Mouse (Mus musculus): ENCODE measurements around the gene Tbc1d2b. TPM values are rescaled to one million over a fixed set of nuclear protein-coding genes. Genes with fewer than 3 reads are reported as not detected.

The Tbc1d2b gene
- polyA plus RNA-seq (2012; rRNA removed): 10.9 and 14.1 TPM in 2 replicates

GRCm38 (mm10) chr9:90270193-90270943 is at the start of gene Tbc1d2b:
TSS of gene Tbc1d2b (minus strand) at chr9:90270804.

DNA sequence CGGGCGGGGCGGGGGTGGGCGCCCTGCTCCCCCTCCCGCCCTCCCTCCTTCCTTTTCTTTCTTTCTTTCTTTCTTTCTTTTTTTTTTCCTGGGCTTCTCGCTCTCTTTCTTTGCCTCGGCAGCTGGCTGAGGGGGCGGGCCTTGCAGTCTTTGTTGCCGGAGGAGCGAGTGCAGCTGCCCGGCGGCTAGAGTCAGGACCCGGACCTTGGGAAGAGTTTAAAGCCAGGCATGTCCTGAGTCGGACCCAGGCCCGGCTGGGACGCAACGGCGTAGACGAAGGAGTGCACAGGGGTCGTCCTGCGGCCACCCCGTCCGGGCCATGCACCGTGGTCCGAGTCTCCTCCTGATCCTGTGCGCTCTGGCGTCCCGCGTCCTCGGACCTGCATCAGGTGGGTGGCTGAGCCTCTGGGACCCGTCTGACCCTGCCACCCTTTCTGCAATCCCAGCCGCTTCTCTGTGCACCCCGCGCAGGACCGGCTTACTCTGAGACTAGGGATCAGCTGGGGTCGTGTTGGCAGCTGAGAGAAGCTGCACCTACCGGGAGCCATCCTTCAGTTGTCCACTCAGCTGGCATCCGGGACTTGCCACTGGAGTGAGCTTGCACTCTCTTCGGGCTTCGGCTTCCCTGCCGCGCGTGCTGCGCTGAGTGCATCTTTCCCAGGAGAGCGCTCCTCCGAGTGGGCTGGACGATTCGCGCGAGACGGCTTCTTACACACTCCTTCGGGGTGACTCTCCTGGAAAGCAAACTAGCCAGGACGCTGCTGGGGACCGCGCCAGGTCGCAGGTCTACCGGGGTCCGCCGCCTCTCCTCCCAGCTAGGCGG is 107.5 kb downstream of the Tbc1d2b start, which contains the start of gene Adamts7:
Gene Adamts7 (plus strand): TSS at position 144 of the 823 bp plus-strand sequence.

Other genes starting within 250 kb of the Tbc1d2b start
- 6.1 and 6.3 TPM in 2 replicates for gene Ctsh, start 216.7 kb downstream of the Tbc1d2b start, polyA plus RNA-seq (2012; rRNA removed)
- gene Morf4l1, start 156.0 kb downstream of the Tbc1d2b start, polyA plus RNA-seq (2012; rRNA removed): 497 and 526 TPM in 2 replicates
- 38.0 and 38.7 TPM in 2 replicates for gene Adamts7, start 107.7 kb downstream of the Tbc1d2b start, polyA plus RNA-seq (2012; rRNA removed)